10 mouse cellular contexts compared by ENCODE assay signal in genomic region chr2:69676713-69677112, GRCm38 (mm10). TPM values are rescaled to one million over a fixed set of nuclear protein-coding genes. Genes with fewer than 3 reads are reported as not detected.
DNase-seq lines count a peak whose midpoint lies in the region; ATAC-seq lines count a peak whose summit lies in the region.
"Had no signal": no experiment of that assay in that cellular context is flagged by ENCODE, and none has a peak within 500 bp of the region (broad histone marks: within the 10 kb centered on the region; RNA-seq: fewer than 3 reads in every experiment).

No protein-coding gene starts in this region.

- no peak for ATAC-seq in granulocyte monocyte progenitor cell, adult 5-6 weeks (replicated peaks; ENCODE audit: poor library complexity, severe bottlenecking)
- ATAC-seq: forebrain, embryonic 16.5 days; hindbrain, embryonic 16.5 days had no signal

- peak; percentile 13 for DNase-seq in kidney, postnatal 10 days
- DNase-seq in kidney, adult 11 months, result no peak
- peak; percentile 17 for DNase-seq in 3134 (ENCODE audit: extremely low read depth, insufficient read length, low spot score)
- DNase-seq in A20 (ENCODE audit: low read depth, low spot score), result peak; percentile 54
- peak; percentile 4 for DNase-seq in c-Kit-positive CD71-positive TER-119-negative erythroid progenitor cells, embryonic 14.5 days (ENCODE audit: low read depth)
- DNase-seq in ovary, postnatal 14 days (ENCODE audit: low spot score), result no peak
- DNase-seq: layer of hippocampus, postnatal 36 days had no signal

RNA-seq across cellular contexts. Expression of gene Klhl41, which starts 6.8 kb away (rescaled TPM):
- total RNA-seq in granulocyte monocyte progenitor cell, adult 5-6 weeks (2014; fragmentation: Nextera tagmentation), result not detected in 2 replicates
- total RNA-seq in granulocyte monocyte progenitor cell, adult 5-6 weeks (2017), result 0.09 and 0.26 TPM in 2 replicates

RNA-seq across cellular contexts. Expression of gene Bbs5, which starts 29.7 kb away (rescaled TPM):
- total RNA-seq in granulocyte monocyte progenitor cell, adult 5-6 weeks (2014; fragmentation: Nextera tagmentation), result 18.0 and 19.5 TPM in 2 replicates
- 5.2 and 8.7 TPM in 2 replicates for total RNA-seq in granulocyte monocyte progenitor cell, adult 5-6 weeks (2017)

RNA-seq across cellular contexts. Expression of gene Fastkd1, which starts 36.6 kb away (rescaled TPM):
- total RNA-seq in granulocyte monocyte progenitor cell, adult 5-6 weeks (2014; fragmentation: Nextera tagmentation), result 16.4 and 19.6 TPM in 2 replicates
- total RNA-seq in granulocyte monocyte progenitor cell, adult 5-6 weeks (2017), result 14.3 and 16.8 TPM in 2 replicates

RNA-seq across cellular contexts. Expression of gene Ppig, which starts 45.6 kb away (rescaled TPM):
- 89.5 and 93.1 TPM in 2 replicates for total RNA-seq in granulocyte monocyte progenitor cell, adult 5-6 weeks (2014; fragmentation: Nextera tagmentation)
- 97.5 and 111 TPM in 2 replicates for total RNA-seq in granulocyte monocyte progenitor cell, adult 5-6 weeks (2017)

Comparison
In these comparisons a context has a peak if more than half of its experiments do, and no peak if none do; other contexts are left out.
1. DNase-seq: peak in kidney, postnatal 10 days (single experiment), 3134 (single experiment), A20 (single experiment) and c-Kit-positive CD71-positive TER-119-negative erythroid progenitor cells, embryonic 14.5 days (single experiment); none in kidney, adult 11 months (single experiment) and ovary, postnatal 14 days (single experiment).